Mouse (Mus musculus) E14TG2a.4 (cell line): ENCODE results near the gene Abl1.

ENCODE experiments used
- CTCF ChIP-seq: conservative IDR thresholded peaks from 2 replicates; pipeline ENCODE4 v1.5.1; 2014; ENCODE audit warnings: low read length
- POU5F1 ChIP-seq: IDR thresholded peaks from 2 replicates; pipeline ENCODE4 v1.6.1; 2014; ENCODE audit warnings: low read length, borderline replicate concordance

DNA sequence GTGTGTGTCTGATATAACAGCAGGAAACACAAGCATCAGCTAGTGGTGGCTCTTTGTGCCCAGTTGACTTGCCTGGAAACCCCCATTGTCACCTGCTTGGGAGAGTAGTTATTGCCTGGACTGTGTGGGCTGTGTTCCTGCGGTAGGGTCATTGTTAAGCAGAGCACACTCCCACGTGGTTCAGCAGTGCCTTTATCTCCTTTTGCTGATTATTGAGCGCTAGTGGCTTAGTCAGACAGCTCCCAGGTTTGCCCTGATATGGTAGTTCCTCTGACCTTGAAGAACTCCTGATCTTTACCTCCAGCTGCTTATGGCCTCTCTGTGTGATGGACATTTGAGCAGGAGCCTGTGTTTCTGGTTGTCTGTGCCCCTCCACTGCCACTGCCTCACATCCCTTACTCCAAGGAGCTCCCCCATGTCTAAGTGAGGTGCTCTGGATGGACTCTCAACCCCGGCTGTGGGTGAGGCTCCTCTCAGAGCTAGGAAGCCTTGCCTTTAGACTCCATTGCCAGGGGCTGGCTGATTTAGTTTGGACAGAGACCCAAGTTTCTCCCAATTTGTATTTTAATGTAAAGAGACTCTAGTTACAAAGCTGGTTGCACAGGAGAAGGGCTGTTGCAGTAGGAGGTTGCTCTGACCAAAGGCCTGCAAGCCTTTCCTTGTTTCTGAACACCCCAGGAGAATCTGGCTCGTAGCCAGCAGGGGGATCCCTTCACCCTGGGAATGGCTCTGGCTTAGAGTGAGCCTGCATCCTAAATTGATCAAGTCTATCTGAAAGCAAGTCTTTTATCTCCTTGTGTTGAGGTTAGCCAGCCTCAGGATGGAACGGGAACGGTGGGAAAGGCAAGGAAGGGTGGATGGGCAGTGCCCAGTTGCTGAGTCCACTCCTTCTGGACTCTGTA lies 12.6 kb downstream of the Abl1 start:
- peak; percentile 32 for TF ChIP-seq CTCF
- no peak for TF ChIP-seq POU5F1
